Mouse (Mus musculus): ENCODE results near the gene Cyp2d10.
"Not testable (repeated sequence)": the region's sequence is repeated elsewhere in the genome, so short reads cannot be mapped to it uniquely, and the experiment has no call there.

Gene Cyp2d10

GRCm38 (mm10) chr15:82406981-82407380 is at the start of gene Cyp2d10:
Gene Cyp2d10, minus strand, starts transcription at chr15:82407195.
- no peak for DNase-seq (ENCODE audit: low spot score in 2 of 2)

GRCm38 (mm10) chr15:82456086-82456790 is 49.2 kb upstream of the Cyp2d10 start:
- DNase-seq (ENCODE audit: low spot score in 2 of 2), result not testable (repeated sequence)

GRCm38 (mm10) chr15:82453501-82453900 is 46.5 kb upstream of the Cyp2d10 start:
- not testable (repeated sequence) for DNase-seq (ENCODE audit: low spot score in 2 of 2)

GRCm38 (mm10) chr15:82452133-82452532 is 45.1 kb upstream of the Cyp2d10 start:
- DNase-seq (ENCODE audit: low spot score in 2 of 2), result not testable (repeated sequence)

- not testable (repeated sequence) for DNase-seq (ENCODE audit: low spot score in 2 of 2)
Measured at GRCm38 (mm10) chr15:82450045-82450444, 43.0 kb upstream of the Cyp2d10 start.

GRCm38 (mm10) chr15:82445196-82445595 is 38.2 kb upstream of the Cyp2d10 start:
- no peak for DNase-seq (ENCODE audit: low spot score in 2 of 2)

GRCm38 (mm10) chr15:82443658-82444057 is 36.7 kb upstream of the Cyp2d10 start:
- no peak for DNase-seq (ENCODE audit: low spot score in 2 of 2)

- DNase-seq (ENCODE audit: low spot score in 2 of 2), result no peak
Measured at GRCm38 (mm10) chr15:82437975-82438617, 31.1 kb upstream of the Cyp2d10 start.

- no peak for DNase-seq (ENCODE audit: low spot score in 2 of 2)
Measured at GRCm38 (mm10) chr15:82435606-82436005, 28.6 kb upstream of the Cyp2d10 start.

GRCm38 (mm10) chr15:82435011-82435410 is 28.0 kb upstream of the Cyp2d10 start:
- no peak for DNase-seq (ENCODE audit: low spot score in 2 of 2)

GRCm38 (mm10) chr15:82434541-82434940 is 27.5 kb upstream of the Cyp2d10 start:
- no peak for DNase-seq (ENCODE audit: low spot score in 2 of 2)

GRCm38 (mm10) chr15:82433621-82434020 is 26.6 kb upstream of the Cyp2d10 start:
- no peak for DNase-seq (ENCODE audit: low spot score in 2 of 2)

GRCm38 (mm10) chr15:82433137-82433536 is 26.1 kb upstream of the Cyp2d10 start, which contains the start of gene Cyp2d9:
Gene Cyp2d9, plus strand, starts transcription at chr15:82433437.
- no peak for DNase-seq (ENCODE audit: low spot score in 2 of 2)

GRCm38 (mm10) chr15:82423471-82423870 is 16.5 kb upstream of the Cyp2d10 start:
- no peak for DNase-seq (ENCODE audit: low spot score in 2 of 2)

GRCm38 (mm10) chr15:82422935-82423334 is 15.9 kb upstream of the Cyp2d10 start:
- DNase-seq (ENCODE audit: low spot score in 2 of 2), result no peak

GRCm38 (mm10) chr15:82418616-82419015 is 11.6 kb upstream of the Cyp2d10 start:
- no peak for DNase-seq (ENCODE audit: low spot score in 2 of 2)

GRCm38 (mm10) chr15:82416797-82417789 is 10.1 kb upstream of the Cyp2d10 start:
- DNase-seq (ENCODE audit: low spot score in 2 of 2), result peak; percentile 71 to 73

GRCm38 (mm10) chr15:82407536-82407935 is 541 bp upstream of the Cyp2d10 start:
- DNase-seq (ENCODE audit: low spot score in 2 of 2), result no peak

- no peak for DNase-seq (ENCODE audit: low spot score in 2 of 2)
Measured at GRCm38 (mm10) chr15:82404163-82404562, 2.8 kb downstream of the Cyp2d10 start.

- DNase-seq (ENCODE audit: low spot score in 2 of 2), result no peak
Measured at GRCm38 (mm10) chr15:82403606-82404005, 3.4 kb downstream of the Cyp2d10 start.

GRCm38 (mm10) chr15:82402741-82403140 is 4.3 kb downstream of the Cyp2d10 start:
- no peak for DNase-seq (ENCODE audit: low spot score in 2 of 2)

GRCm38 (mm10) chr15:82402106-82402505 is 4.9 kb downstream of the Cyp2d10 start:
- no peak for DNase-seq (ENCODE audit: low spot score in 2 of 2)
